Mouse (Mus musculus): Measurements from ENCODE around the gene Slc13a5. TPM values are rescaled to one million over a fixed set of nuclear protein-coding genes. Genes with fewer than 3 reads are reported as not detected.

Slc13a5 gene
- not detected for polyA plus RNA-seq (2014; fragmentation: Illumina TruSeq; extraction: RNeasy Lipid Tissue Mini Kit (QIAGEN cat#74804); ENCODE audit: low read depth, low replicate concordance)

GRCm38 (mm10) chr11:72266960-72267560 is at the start of gene Slc13a5:
TSS of gene Slc13a5 (minus strand) at chr11:72267222.

GRCm38 (mm10) chr11:72314151-72314895 is 47.3 kb upstream of the Slc13a5 start, which contains the start of gene Fbxo39:
TSS of gene Fbxo39 (plus strand) at chr11:72314444.

GRCm38 (mm10) chr11:72301334-72301733 is 34.3 kb upstream of the Slc13a5 start, which contains the start of gene Xaf1:
TSS of gene Xaf1 (plus strand) at chr11:72301629.

GRCm38 (mm10) chr11:72215410-72215797 is 51.6 kb downstream of the Slc13a5 start, which contains the start of gene Med31:
TSS of gene Med31 (minus strand) at chr11:72215592.

DNA sequence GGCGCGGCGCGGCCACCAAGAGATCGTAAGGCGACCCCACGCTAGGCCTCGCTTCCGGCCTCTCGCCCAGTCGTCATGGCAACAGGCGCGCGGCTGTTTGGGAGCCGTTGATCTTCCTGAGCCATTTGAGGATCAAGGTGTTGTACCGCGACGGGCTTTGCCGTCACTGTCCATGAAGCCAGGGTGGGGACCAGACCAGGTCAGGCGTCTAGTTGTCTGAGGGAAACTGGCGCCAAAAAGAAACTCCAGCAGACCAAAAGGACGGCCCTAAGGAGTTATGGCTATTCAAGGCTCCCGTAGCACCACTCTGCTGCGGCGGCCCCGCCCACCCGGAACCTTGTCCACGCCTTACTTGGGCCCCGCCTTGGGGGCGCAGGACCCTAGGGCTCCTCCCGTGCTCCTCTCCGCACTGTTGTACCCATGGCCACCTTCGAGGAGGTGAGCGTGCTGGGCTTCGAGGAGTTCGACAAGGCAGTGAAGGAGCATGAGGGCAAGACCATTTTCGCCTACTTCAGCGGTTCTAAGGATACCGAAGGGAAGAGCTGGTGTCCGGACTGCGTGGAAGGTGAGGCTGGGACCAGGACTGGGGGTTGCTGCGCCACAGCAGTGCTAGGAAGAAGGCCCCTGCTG is 59.7 kb downstream of the Slc13a5 start, which contains the start of the genes 4933427D14Rik and Txndc17:
Gene 4933427D14Rik, minus strand, starts transcription at position 256 of the 630 bp plus-strand sequence.
Gene Txndc17, plus strand, starts transcription at position 344 of the 630 bp plus-strand sequence.

DNA sequence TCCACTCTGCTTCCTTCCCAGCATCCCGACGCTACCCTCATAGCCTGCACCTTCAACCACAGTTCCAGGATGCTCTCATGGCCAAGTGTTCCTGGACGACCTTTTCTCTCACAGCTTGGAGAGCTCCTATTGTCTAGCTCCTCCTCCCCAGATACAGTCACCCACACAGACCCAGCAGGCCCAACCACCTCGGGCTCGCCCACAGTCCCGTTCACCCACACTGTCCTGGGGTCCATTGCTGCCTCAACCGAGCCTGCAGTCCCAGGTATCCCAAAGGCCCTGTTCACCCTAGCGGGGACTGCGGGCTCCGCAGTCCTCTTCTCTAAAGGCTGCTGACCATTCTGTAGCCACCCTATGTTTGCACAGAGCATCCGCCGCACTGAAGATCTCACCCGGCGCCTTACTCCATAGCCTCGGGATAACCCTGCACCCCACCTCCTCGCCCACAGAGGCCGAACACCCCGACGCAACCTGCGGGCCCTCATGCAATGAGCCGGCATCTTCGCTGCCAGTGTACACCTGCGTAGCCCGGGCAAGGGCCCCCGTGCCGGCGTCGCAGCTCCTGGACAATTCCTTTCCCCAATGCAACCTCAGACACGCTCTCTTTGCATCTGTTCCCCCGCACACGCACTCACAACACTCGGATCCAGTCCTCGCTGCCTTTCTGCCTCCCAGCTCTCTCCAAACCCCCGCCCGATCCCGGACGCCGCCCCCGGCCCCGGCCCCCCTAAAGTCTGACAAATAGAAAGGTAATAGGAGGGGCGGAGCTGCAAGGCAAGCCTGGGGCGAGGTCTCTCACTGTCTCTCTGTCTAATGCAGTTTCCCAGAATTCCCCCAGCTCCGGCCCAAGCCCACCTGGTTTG is 60.5 kb downstream of the Slc13a5 start, which contains the start of gene Gm43951:
Gene Gm43951, minus strand, starts transcription at position 500 of the 863 bp plus-strand sequence.

Other genes with a start within 250 kb of the Slc13a5 start
- not detected for gene Aipl1, start 229.7 kb downstream of the Slc13a5 start, polyA plus RNA-seq (2014; fragmentation: Illumina TruSeq; extraction: RNeasy Lipid Tissue Mini Kit (QIAGEN cat#74804); ENCODE audit: low read depth, low replicate concordance)
- not detected for gene Pimreg, start 225.2 kb downstream of the Slc13a5 start, polyA plus RNA-seq (2014; fragmentation: Illumina TruSeq; extraction: RNeasy Lipid Tissue Mini Kit (QIAGEN cat#74804); ENCODE audit: low read depth, low replicate concordance)
- 0.65 TPM for gene Pitpnm3, start 131.4 kb downstream of the Slc13a5 start, polyA plus RNA-seq (2014; fragmentation: Illumina TruSeq; extraction: RNeasy Lipid Tissue Mini Kit (QIAGEN cat#74804); ENCODE audit: low read depth, low replicate concordance)
- not detected for gene Gm43951, start 60.4 kb downstream of the Slc13a5 start, polyA plus RNA-seq (2014; fragmentation: Illumina TruSeq; extraction: RNeasy Lipid Tissue Mini Kit (QIAGEN cat#74804); ENCODE audit: low read depth, low replicate concordance)
- gene 4933427D14Rik, start 59.8 kb downstream of the Slc13a5 start, polyA plus RNA-seq (2014; fragmentation: Illumina TruSeq; extraction: RNeasy Lipid Tissue Mini Kit (QIAGEN cat#74804); ENCODE audit: low read depth, low replicate concordance), result 8.8 TPM
- 243 TPM for gene Txndc17, start 59.7 kb downstream of the Slc13a5 start, polyA plus RNA-seq (2014; fragmentation: Illumina TruSeq; extraction: RNeasy Lipid Tissue Mini Kit (QIAGEN cat#74804); ENCODE audit: low read depth, low replicate concordance)
- 8.6 TPM for gene Med31, start 51.6 kb downstream of the Slc13a5 start, polyA plus RNA-seq (2014; fragmentation: Illumina TruSeq; extraction: RNeasy Lipid Tissue Mini Kit (QIAGEN cat#74804); ENCODE audit: low read depth, low replicate concordance)
- gene Xaf1, start 34.4 kb upstream of the Slc13a5 start, polyA plus RNA-seq (2014; fragmentation: Illumina TruSeq; extraction: RNeasy Lipid Tissue Mini Kit (QIAGEN cat#74804); ENCODE audit: low read depth, low replicate concordance), result 16.3 TPM
- not detected for gene Fbxo39, start 47.2 kb upstream of the Slc13a5 start, polyA plus RNA-seq (2014; fragmentation: Illumina TruSeq; extraction: RNeasy Lipid Tissue Mini Kit (QIAGEN cat#74804); ENCODE audit: low read depth, low replicate concordance)
- not detected for gene Tekt1, start 95.2 kb upstream of the Slc13a5 start, polyA plus RNA-seq (2014; fragmentation: Illumina TruSeq; extraction: RNeasy Lipid Tissue Mini Kit (QIAGEN cat#74804); ENCODE audit: low read depth, low replicate concordance)
- gene Smtnl2, start 144.5 kb upstream of the Slc13a5 start, polyA plus RNA-seq (2014; fragmentation: Illumina TruSeq; extraction: RNeasy Lipid Tissue Mini Kit (QIAGEN cat#74804); ENCODE audit: low read depth, low replicate concordance), result 11.0 TPM
- gene Ggt6, start 168.3 kb upstream of the Slc13a5 start, polyA plus RNA-seq (2014; fragmentation: Illumina TruSeq; extraction: RNeasy Lipid Tissue Mini Kit (QIAGEN cat#74804); ENCODE audit: low read depth, low replicate concordance), result 0.93 TPM
- gene Mybbp1a, start 174.1 kb upstream of the Slc13a5 start, polyA plus RNA-seq (2014; fragmentation: Illumina TruSeq; extraction: RNeasy Lipid Tissue Mini Kit (QIAGEN cat#74804); ENCODE audit: low read depth, low replicate concordance), result 19.9 TPM
- 6.8 TPM for gene Spns2, start 222.7 kb upstream of the Slc13a5 start, polyA plus RNA-seq (2014; fragmentation: Illumina TruSeq; extraction: RNeasy Lipid Tissue Mini Kit (QIAGEN cat#74804); ENCODE audit: low read depth, low replicate concordance)